Mouse (Mus musculus) lung, postnatal 0 days (tissue): Measurements from ENCODE around the gene Gdap1l1.

ENCODE experiments used
- CTCF ChIP-seq: IDR thresholded peaks from 2 replicates; pipeline ENCODE4 v1.5.1; 2016; ENCODE audit warnings: antibody characterized with exemption, mild to moderate bottlenecking
- EP300 ChIP-seq: IDR thresholded peaks from 2 replicates; pipeline ENCODE4 v1.6.1; 2016; ENCODE audit warnings: antibody characterized with exemption, mild to moderate bottlenecking, control low read depth

DNA sequence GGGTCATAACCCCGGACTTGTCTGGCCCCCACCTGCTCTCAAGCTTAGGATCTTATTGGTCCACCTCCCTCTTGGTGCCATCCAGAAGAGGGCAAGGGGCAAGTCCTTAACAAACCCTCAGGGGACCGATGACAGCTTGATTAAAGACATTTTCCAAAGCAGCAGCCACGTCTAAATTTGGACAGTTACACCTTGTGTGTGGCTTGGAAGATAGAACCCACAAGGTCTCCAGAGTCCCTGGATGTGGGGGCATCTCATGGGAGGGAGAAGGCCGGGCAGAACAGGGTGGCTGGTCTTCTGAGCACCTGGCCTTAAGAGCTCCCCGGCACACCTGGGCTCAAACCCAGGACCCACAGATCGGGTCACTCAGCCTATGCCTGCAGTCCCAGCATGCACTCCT, 44.3 kb upstream of the Gdap1l1 start:
- no peak for TF ChIP-seq CTCF
- no peak for TF ChIP-seq EP300
